In genomic region chr11:64386333-64386732, GRCm38 (mm10) we compare ENCODE assay signal across 23 mouse cellular contexts. TPM values are rescaled to one million over a fixed set of nuclear protein-coding genes. Genes with fewer than 3 reads are reported as not detected.
DNase-seq lines count a peak whose midpoint lies in the region; ATAC-seq and TF ChIP-seq lines count a peak whose summit lies in the region.
"Had no signal": no experiment of that assay in that cellular context is flagged by ENCODE, and none has a peak within 500 bp of the region (broad histone marks: within the 10 kb centered on the region; RNA-seq: fewer than 3 reads in every experiment).

No protein-coding gene starts in this region.

- H3K27ac ChIP-seq in gastrocnemius, adult 2 months, result no peak overlapping the region

- intact Hi-C loops in gastrocnemius, adult 2 months (cut with DNase I), result no loop called here

- no peak for DNase-seq in frontal cortex, postnatal 36 days (ENCODE audit: low spot score in 2 of 2)
- DNase-seq in brain, adult 2 months (ENCODE audit: low read depth, low spot score), result peak; percentile 16
- DNase-seq in gastrocnemius, adult 2 months, result no peak
- DNase-seq: adrenal gland, adult 2 months; adrenal gland, adult 8-10 months; adrenal gland, postnatal 10 days; adrenal gland, postnatal 14 days; adrenal gland, postnatal 25 days; adrenal gland, postnatal 36 days; B cell, adult 2 months; cerebellum, adult 11 months; cerebellum, adult 11-12 months; cerebellum, adult 18-20 months; cerebellum, adult 2 months had no signal

- H3K4me3 ChIP-seq in gastrocnemius, adult 2 months, result no peak overlapping the region

- ATAC-seq in frontal cortex, adult (ENCODE audit: low TSS enrichment), result peak; percentile 69; the same call in 1 of the 2 replicates
- ATAC-seq: activated CD4-positive, CD25-positive, alpha-beta regulatory T cell, adult 4 months; CD4-positive, CD25-positive, alpha-beta regulatory T cell, adult 4 months; Patski had no signal

- no peak for TF ChIP-seq CTCF in gastrocnemius, adult 2 months (IDR thresholded peaks at IDR 0.05)

RNA-seq across cellular contexts. Expression of gene Hs3st3a1, which starts 48.8 kb away (rescaled TPM):
- total RNA-seq in gastrocnemius, adult 2 months (2021), result under 1 TPM; 0.13 to 0.25 TPM
- total RNA-seq: CH12.LX, MEL had no signal

RNA-seq across cellular contexts. Expression of gene F930015N05Rik, which starts 50.1 kb away (rescaled TPM):
- not detected for total RNA-seq in gastrocnemius, adult 2 months (2021)
- total RNA-seq: adrenal gland, adult 18-20 months; adrenal gland, adult 2 months; adrenal gland, adult 8-10 months; adrenal gland, postnatal 10 days; adrenal gland, postnatal 14 days; adrenal gland, postnatal 25 days; adrenal gland, postnatal 36 days; CH12.LX; ES-E14; G1E; MEL had no signal
